Mouse (Mus musculus) liver, embryonic 13.5 days (tissue): ENCODE measurements around the gene Tmc5. TPM values are rescaled to one million over a fixed set of nuclear protein-coding genes. Genes with fewer than 3 reads are reported as not detected.

Experiments
- ATAC-seq: fragments of 200-750 bp; cut with Nextera tagmentation; 2 replicates; pipeline ENCODE4 v1.8.0; 2017; ENCODE audit warnings: low read depth, mild to moderate bottlenecking, moderate number of reproducible peaks, moderate library complexity
- DNase-seq: peaks from one replicate; pipeline ENCODE4 v3.0.0; 2022
- H3K27ac ChIP-seq: fragments of 300-500 bp; sonication (generic); 2 replicates; pipeline ENCODE4 v1.5.1; 2015; ENCODE audit warnings: moderate library complexity, mild to moderate bottlenecking, inconsistent platforms
- H3K27me3 ChIP-seq: fragments of 300-500 bp; sonication (generic); 2 replicates; pipeline ENCODE4 v1.6.1; 2015; ENCODE audit warnings: mild to moderate bottlenecking, inconsistent platforms
- H3K36me3 ChIP-seq: fragments of 300-500 bp; sonication (generic); 2 replicates; pipeline ENCODE4 v1.6.1; 2015; ENCODE audit warnings: mild to moderate bottlenecking, inconsistent platforms
- H3K4me1 ChIP-seq: fragments of 300-500 bp; sonication (generic); replicated peaks from 2 replicates; pipeline ENCODE4 v1.6.1; 2015; ENCODE audit warnings: inconsistent platforms
- H3K4me2 ChIP-seq: fragments of 300-500 bp; sonication (generic); 2 replicates; pipeline ENCODE4 v1.6.1; 2015; ENCODE audit warnings: inconsistent platforms, mild to moderate bottlenecking, moderate library complexity
- H3K4me3 ChIP-seq: fragments of 300-500 bp; sonication (generic); replicated peaks from 2 replicates; pipeline ENCODE4 v1.5.1; 2015; ENCODE audit warnings: mild to moderate bottlenecking, inconsistent platforms
- H3K9ac ChIP-seq: fragments of 300-500 bp; sonication (generic); 2 replicates; pipeline ENCODE4 v1.6.1; 2015; ENCODE audit warnings: mild to moderate bottlenecking, inconsistent platforms
- H3K9me3 ChIP-seq: fragments of 300-500 bp; sonication (generic); replicated peaks from 2 replicates; pipeline ENCODE4 v1.6.1; 2016; ENCODE audit warnings: inconsistent platforms
- WGBS: fragments of 180-500 bp; shearing (Covaris S2); methylation state at CpG from one replicate; pipeline ENCODE4 v1.1.7; 2015; ENCODE audit not compliant: insufficient replicate concordance; 5-methylcytosine and 5-hydroxymethylcytosine counted together
- polyA plus RNA-seq: library from polyadenylated mRNA; unstranded; fragments of >200 nt; fragmentation: Nextera tagmentation; extraction: Ambion mirVana; gene quantifications from 2 replicates; pipeline ENCODE4 v1.2.1, GENCODE M21; 2015

Tmc5 gene
- polyA plus RNA-seq, 1 experiment from 2014 or later = not detected

DNA sequence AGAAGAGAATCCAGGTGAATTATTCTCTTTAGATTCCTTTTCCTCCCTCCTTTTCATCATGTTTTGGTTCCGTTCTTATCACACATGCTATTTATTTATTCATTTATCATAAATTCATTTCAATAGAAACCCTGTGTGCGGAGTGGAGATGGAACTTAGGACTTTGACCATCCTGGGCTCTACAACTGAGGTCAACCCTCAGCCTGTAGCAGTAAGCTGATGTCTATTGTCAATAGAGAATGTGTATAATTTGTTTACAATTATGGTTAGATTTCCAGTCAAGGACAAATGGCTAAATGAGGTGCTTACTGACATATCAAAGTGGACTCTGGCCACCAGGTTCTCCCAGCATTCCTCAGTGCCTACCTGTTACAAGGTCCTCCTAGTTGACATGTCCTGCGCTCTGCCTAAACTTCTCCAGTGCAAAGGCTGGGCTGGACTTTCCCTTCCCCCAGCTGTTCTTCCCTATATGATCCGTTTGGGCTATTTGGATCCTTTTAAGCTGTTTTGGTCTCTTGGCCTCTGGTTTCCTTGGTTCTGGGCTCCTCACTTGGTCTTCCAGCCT lies 14.2 kb downstream of the Tmc5 start:
- H3K4me3 ChIP-seq = no peak overlapping the region
- no peak overlapping the region for H3K27ac ChIP-seq
- H3K4me1 ChIP-seq = no peaks in the 10 kb centered on the region; the same call in 1 of the 2 replicates
- no peak for ATAC-seq
- no peak overlapping the region for H3K9ac ChIP-seq
- no peak for DNase-seq
- H3K4me2 ChIP-seq = no peak overlapping the region
- WGBS = 61% methylated on average over 4 of the region's 4 CpGs
- H3K27me3 ChIP-seq = no peaks in the 10 kb centered on the region
- H3K36me3 ChIP-seq = no peaks in the 10 kb centered on the region
- H3K9me3 ChIP-seq = no peaks in the 10 kb centered on the region

GRCm38 (mm10) chr7:118611933-118612332 lies 14.8 kb downstream of the Tmc5 start:
- H3K36me3 ChIP-seq = no peaks in the 10 kb centered on the region
- 71% methylated on average over 8 of the region's 8 CpGs for WGBS
- no peaks in the 10 kb centered on the region for H3K27me3 ChIP-seq
- ATAC-seq = no peak
- no peak overlapping the region for H3K9ac ChIP-seq
- H3K27ac ChIP-seq = no peak overlapping the region
- no peak overlapping the region for H3K4me3 ChIP-seq
- no peaks in the 10 kb centered on the region for H3K9me3 ChIP-seq
- H3K4me2 ChIP-seq = no peak overlapping the region
- DNase-seq = no peak
- H3K4me1 ChIP-seq = no peaks in the 10 kb centered on the region; the same call in 1 of the 2 replicates

DNA sequence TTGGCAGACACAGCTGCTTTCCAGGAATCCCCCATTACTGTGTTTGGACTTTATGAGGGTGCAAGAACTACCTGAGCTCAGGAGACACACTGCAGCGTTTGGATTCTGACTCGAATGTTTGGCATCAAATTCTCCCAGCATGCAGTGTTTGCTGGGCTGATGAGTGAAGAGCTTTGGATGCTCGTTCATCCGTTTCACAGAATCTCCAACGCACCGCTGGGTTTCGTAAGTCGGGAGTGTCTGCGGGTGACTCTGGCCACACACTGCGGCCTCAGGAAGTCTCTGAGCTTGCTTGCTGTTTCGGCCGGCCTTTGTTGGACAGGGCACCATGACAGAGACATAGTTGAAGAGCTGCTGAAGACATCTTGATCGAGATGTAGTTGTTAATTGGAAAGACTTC lies 17.0 kb downstream of the Tmc5 start:
- Histone ChIP-seq H3K4me3 (no peak overlapping the region), H3K9me3 (no peaks in the 10 kb centered on the region), H3K4me2 (no peak overlapping the region), H3K36me3 (no peaks in the 10 kb centered on the region), H3K27ac (no peak overlapping the region), H3K27me3 (no peaks in the 10 kb centered on the region), H3K4me1 (no peaks in the 10 kb centered on the region; the same call in 1 of the 2 replicates), H3K9ac (no peak overlapping the region)
- no peak for DNase-seq
- WGBS = 61% methylated on average over 13 of the region's 13 CpGs
- ATAC-seq = no peak

GRCm38 (mm10) chr7:118618104-118618503 lies 21.0 kb downstream of the Tmc5 start:
- H3K9ac ChIP-seq = no peak overlapping the region
- DNase-seq = no peak
- H3K4me3 ChIP-seq = no peak overlapping the region
- H3K27me3 ChIP-seq = no peaks in the 10 kb centered on the region
- no peaks in the 10 kb centered on the region for H3K4me1 ChIP-seq
- no peak for ATAC-seq
- H3K36me3 ChIP-seq = no peaks in the 10 kb centered on the region
- no peaks in the 10 kb centered on the region for H3K9me3 ChIP-seq
- WGBS = 61% methylated on average over 5 of the region's 5 CpGs
- H3K27ac ChIP-seq = no peak overlapping the region
- H3K4me2 ChIP-seq = no peak overlapping the region

DNA sequence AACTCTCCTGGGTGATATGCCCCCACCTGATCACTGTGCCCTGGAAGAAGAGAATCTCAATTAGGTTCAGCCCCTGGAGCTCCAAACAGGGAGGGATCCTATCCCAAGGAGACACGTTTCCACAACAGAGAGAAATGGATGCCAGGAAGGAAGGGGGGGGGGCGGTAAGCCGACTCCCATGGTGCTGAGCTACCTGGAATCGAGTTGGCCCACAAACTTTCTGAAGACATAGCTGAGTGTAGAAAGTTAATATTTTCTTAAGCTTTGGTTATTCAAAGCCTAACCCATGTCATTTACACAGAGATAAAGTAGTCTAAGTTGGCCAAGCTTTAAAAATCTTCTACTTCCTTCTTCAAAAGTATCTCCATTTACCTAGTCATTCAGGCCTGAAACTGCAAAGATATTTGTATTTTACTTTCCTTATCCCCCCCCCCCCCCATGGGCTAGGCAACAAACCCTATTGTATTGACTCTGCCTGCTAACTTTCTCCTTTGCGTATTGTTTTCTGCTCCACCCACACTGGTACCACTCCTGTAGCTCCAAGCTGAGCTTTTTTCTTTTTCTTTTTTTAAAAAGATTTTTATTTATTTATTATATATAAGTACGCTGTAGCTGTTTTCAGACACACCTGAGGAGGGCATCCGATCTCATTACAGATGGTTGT lies 23.3 kb downstream of the Tmc5 start:
- DNase-seq (no peak), ATAC-seq (no peak)
- H3K4me2 ChIP-seq = no peak overlapping the region
- H3K9ac ChIP-seq = no peak overlapping the region
- no peaks in the 10 kb centered on the region for H3K9me3 ChIP-seq
- no peak overlapping the region for H3K4me3 ChIP-seq
- no peaks in the 10 kb centered on the region for H3K27me3 ChIP-seq
- no peaks in the 10 kb centered on the region for H3K36me3 ChIP-seq
- H3K4me1 ChIP-seq = no peaks in the 10 kb centered on the region
- 73% methylated on average over 7 of the region's 7 CpGs for WGBS
- H3K27ac ChIP-seq = no peak overlapping the region

DNA sequence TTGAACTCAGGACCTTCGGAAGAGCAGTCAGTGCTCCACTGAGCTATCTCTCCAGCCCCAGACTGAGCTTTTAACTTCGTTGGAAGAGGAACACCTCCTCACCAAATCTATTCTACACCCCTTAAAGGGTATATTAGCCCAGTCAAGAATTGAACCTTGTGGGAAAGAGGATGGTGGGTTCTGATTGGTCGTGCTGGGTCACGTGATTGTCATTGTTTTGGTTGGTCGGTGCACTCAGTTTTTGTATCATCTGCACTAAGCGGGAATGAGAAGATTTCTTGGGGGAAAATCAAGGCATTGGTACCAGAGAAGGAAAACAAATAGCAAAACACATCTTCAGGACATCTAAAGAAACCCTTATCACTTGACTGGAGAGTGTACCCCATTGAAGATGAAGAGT lies 24.0 kb downstream of the Tmc5 start:
- Histone ChIP-seq H3K27me3 (no peaks in the 10 kb centered on the region), H3K4me2 (no peak overlapping the region), H3K9me3 (no peaks in the 10 kb centered on the region), H3K27ac (no peak overlapping the region), H3K4me1 (no peaks in the 10 kb centered on the region), H3K4me3 (no peak overlapping the region), H3K9ac (no peak overlapping the region), H3K36me3 (no peaks in the 10 kb centered on the region)
- DNase-seq = no peak
- ATAC-seq = no peak
- WGBS = 61% methylated on average over 6 of the region's 6 CpGs

DNA sequence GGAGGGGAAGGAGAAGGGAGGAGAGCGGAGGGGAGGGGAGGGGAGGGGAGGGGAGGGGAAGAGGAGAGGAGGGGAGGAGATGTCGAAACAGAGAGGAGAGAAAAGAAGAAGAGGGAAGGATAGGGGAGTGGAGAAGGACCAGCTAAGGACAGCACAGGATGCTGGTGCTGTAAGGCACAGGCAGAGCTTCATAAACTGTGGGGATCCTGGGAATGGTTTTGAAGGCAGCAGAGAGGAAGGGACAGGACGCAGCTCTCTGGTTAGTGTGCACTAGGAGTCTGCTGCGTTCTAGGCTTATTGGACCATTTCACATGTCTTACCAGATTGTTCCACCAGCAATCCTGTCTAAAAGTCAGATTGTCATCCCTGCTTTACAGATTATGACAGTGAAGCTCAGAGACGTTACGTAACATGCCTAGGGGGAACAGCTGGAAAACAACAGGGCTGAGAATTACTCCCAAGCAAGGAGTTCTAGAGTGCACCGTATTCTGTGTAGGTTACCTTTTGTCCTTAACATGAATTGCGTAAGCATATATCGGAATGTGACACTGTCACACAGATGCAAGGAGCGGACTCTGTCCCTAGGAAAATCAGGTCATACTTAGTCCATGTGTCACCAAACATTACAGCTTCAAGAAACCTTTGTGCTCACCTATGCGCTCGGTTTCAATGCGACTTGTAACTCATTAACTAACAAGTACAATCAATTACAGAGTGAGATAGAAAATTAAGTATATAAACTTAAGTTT lies 30.6 kb downstream of the Tmc5 start:
- ATAC-seq = no peak
- no peaks in the 10 kb centered on the region for H3K9me3 ChIP-seq

GRCm38 (mm10) chr7:118633094-118633493 lies 36.0 kb downstream of the Tmc5 start:
- H3K4me3 ChIP-seq = no peak overlapping the region
- H3K9ac ChIP-seq = no peak overlapping the region
- H3K27me3 ChIP-seq = no peaks in the 10 kb centered on the region
- H3K27ac ChIP-seq = no peak overlapping the region
- no peak overlapping the region for H3K4me2 ChIP-seq
- no peaks in the 10 kb centered on the region for H3K4me1 ChIP-seq
- DNase-seq (no peak), ATAC-seq (no peak)
- no peaks in the 10 kb centered on the region for H3K9me3 ChIP-seq
- WGBS = 60% methylated on average over 9 of the region's 9 CpGs
- no peaks in the 10 kb centered on the region for H3K36me3 ChIP-seq

More for the DNA sequence above, 30.6 kb downstream of the Tmc5 start:
- WGBS = 69% methylated on average over 13 of the region's 13 CpGs
- H3K27me3 ChIP-seq = no peaks in the 10 kb centered on the region
- no peak for DNase-seq
- H3K27ac ChIP-seq = no peak overlapping the region
- no peak overlapping the region for H3K9ac ChIP-seq
- H3K4me2 ChIP-seq = no peak overlapping the region
- H3K36me3 ChIP-seq = no peaks in the 10 kb centered on the region
- H3K4me3 ChIP-seq = no peak overlapping the region
- H3K4me1 ChIP-seq = no peaks in the 10 kb centered on the region

GRCm38 (mm10) chr7:118633951-118634350 lies 36.9 kb downstream of the Tmc5 start:
- DNase-seq = no peak
- no peak for ATAC-seq
- H3K4me3 ChIP-seq = no peak overlapping the region
- H3K4me2 ChIP-seq = no peak overlapping the region
- no peaks in the 10 kb centered on the region for H3K27me3 ChIP-seq
- no peaks in the 10 kb centered on the region for H3K4me1 ChIP-seq
- H3K9me3 ChIP-seq = no peaks in the 10 kb centered on the region
- 59% methylated on average over 7 of the region's 7 CpGs for WGBS
- no peak overlapping the region for H3K9ac ChIP-seq
- no peaks in the 10 kb centered on the region for H3K36me3 ChIP-seq
- H3K27ac ChIP-seq = no peak overlapping the region

- H3K27me3 ChIP-seq = no peaks in the 10 kb centered on the region
Measured at GRCm38 (mm10) chr7:118637466-118637865, 40.4 kb downstream of the Tmc5 start.

GRCm38 (mm10) chr7:118646237-118646636 lies 49.1 kb downstream of the Tmc5 start:
- WGBS = 52% methylated on average over 1 of the region's 1 CpGs
- ATAC-seq (no peak), DNase-seq (no peak)
- no peaks in the 10 kb centered on the region for H3K4me1 ChIP-seq
- H3K36me3 ChIP-seq = no peaks in the 10 kb centered on the region
- H3K9me3 ChIP-seq = no peaks in the 10 kb centered on the region
- H3K9ac ChIP-seq = no peak overlapping the region
- no peaks in the 10 kb centered on the region for H3K27me3 ChIP-seq
- H3K4me3 ChIP-seq = no peak overlapping the region
- no peak overlapping the region for H3K27ac ChIP-seq
- H3K4me2 ChIP-seq = no peak overlapping the region

More at GRCm38 (mm10) chr7:118637466-118637865, 40.4 kb downstream of the Tmc5 start:
- no peak for DNase-seq
- H3K4me1 ChIP-seq = no peaks in the 10 kb centered on the region
- H3K27ac ChIP-seq = no peak overlapping the region
- H3K4me2 ChIP-seq = no peak overlapping the region
- ATAC-seq = no peak
- WGBS = 18% methylated on average over 4 of the region's 4 CpGs
- H3K4me3 ChIP-seq = no peak overlapping the region
- H3K36me3 ChIP-seq = no peaks in the 10 kb centered on the region
- no peaks in the 10 kb centered on the region for H3K9me3 ChIP-seq
- no peak overlapping the region for H3K9ac ChIP-seq
